Mouse (Mus musculus) intestine, embryonic 15.5 days (tissue): Measurements from ENCODE around the gene Gm10964. TPM values are rescaled to one million over a fixed set of nuclear protein-coding genes. Genes with fewer than 3 reads are reported as not detected.

Experiments
- ATAC-seq: fragments of 200-750 bp; cut with Nextera tagmentation; 2 replicates; pipeline ENCODE4 v1.8.0; 2017; ENCODE audit warnings: moderate TSS enrichment, moderate library complexity
- H3K27ac ChIP-seq: fragments of 300-500 bp; sonication (generic); 2 replicates; pipeline ENCODE4 v1.5.1; 2015; ENCODE audit warnings: mild to moderate bottlenecking, inconsistent platforms
- H3K27me3 ChIP-seq: fragments of 300-500 bp; sonication (generic); replicated peaks from 2 replicates; pipeline ENCODE4 v1.6.1; 2015; ENCODE audit warnings: inconsistent platforms
- H3K36me3 ChIP-seq: fragments of 300-500 bp; sonication (generic); 2 replicates; pipeline ENCODE4 v1.6.1; 2015; ENCODE audit warnings: inconsistent platforms
- H3K4me1 ChIP-seq: fragments of 300-500 bp; sonication (generic); replicated peaks from 2 replicates; pipeline ENCODE4 v1.6.1; 2015; ENCODE audit warnings: inconsistent platforms
- H3K4me2 ChIP-seq: fragments of 300-500 bp; sonication (generic); replicated peaks from 2 replicates; pipeline ENCODE4 v1.6.1; 2015; ENCODE audit warnings: mild to moderate bottlenecking, inconsistent platforms
- H3K4me3 ChIP-seq: fragments of 300-500 bp; sonication (generic); replicated peaks from 2 replicates; pipeline ENCODE4 v1.5.1; 2015; ENCODE audit warnings: inconsistent platforms
- H3K9ac ChIP-seq: fragments of 300-500 bp; sonication (generic); 2 replicates; pipeline ENCODE4 v1.6.1; 2015; ENCODE audit warnings: inconsistent platforms
- H3K9me3 ChIP-seq: fragments of 300-500 bp; sonication (generic); 2 replicates; pipeline ENCODE4 v1.6.1; 2016; ENCODE audit warnings: inconsistent platforms
- WGBS: fragments of 180-500 bp; shearing (Covaris S2); methylation state at CpG from one replicate; pipeline ENCODE4 v1.1.7; 2015; 5-methylcytosine and 5-hydroxymethylcytosine counted together
- polyA plus RNA-seq: library from polyadenylated mRNA; unstranded; fragments of >200 nt; fragmentation: Nextera tagmentation; extraction: Ambion mirVana; gene quantifications from 2 replicates; pipeline ENCODE4 v1.2.1, GENCODE M21; 2015

The Gm10964 gene
- polyA plus RNA-seq, 1 experiment from 2014 or later, result not detected

DNA sequence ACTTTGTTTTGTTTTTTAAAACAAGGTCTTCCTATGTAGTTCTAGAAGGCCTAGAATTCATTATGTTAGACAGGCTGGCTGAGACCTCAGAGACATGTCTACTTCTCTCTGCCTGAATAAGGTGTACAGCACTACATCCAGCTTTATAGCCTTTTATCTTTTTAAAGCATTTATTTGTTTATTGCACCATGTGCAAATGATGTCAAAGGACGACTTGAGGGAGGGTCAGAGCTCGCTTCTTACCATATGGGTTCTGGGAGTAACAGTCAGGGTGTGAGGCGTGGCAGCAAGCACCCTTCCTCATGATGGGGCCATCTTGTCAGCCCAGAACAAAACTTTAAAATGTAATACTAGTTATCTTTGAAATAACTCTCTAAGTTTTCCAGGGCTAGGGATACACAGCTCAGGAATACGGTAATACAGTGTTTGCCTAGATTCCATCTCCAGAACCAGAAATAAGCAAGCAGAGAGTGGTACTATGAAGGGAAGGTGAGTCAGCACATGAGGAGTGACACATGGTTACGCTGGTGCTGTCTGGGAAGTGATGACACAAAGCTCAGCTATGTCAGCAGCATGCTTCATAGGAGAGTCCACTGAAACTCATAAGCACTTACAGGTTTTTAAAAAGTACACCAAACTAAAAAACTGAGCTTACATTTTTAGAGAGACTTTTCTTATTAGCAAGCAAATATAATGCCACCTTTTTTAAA lies 20.2 kb downstream of the Gm10964 start:
- Histone ChIP-seq H3K27me3 (no peaks in the 10 kb centered on the region), H3K9ac (no peak overlapping the region), H3K4me2 (no peak overlapping the region), H3K9me3 (no peaks in the 10 kb centered on the region), H3K4me3 (no peak overlapping the region), H3K27ac (no peak overlapping the region), H3K4me1 (no peaks in the 10 kb centered on the region), H3K36me3 (peaks cover 32% of the 10 kb centered on the region)
- peak; percentile 79 for ATAC-seq
- whole genome bisulfite sequencing, result 72% methylated on average over 5 of the region's 5 CpGs

GRCm38 (mm10) chr3:103766789-103767188 lies 27.6 kb downstream of the Gm10964 start:
- Histone ChIP-seq H3K4me2 (no peak overlapping the region), H3K36me3 (peaks cover 15% of the 10 kb centered on the region; the same call in 1 of the 2 replicates), H3K4me1 (no peaks in the 10 kb centered on the region; the same call in 1 of the 2 replicates), H3K27ac (no peak overlapping the region), H3K4me3 (no peak overlapping the region), H3K27me3 (no peaks in the 10 kb centered on the region), H3K9me3 (no peaks in the 10 kb centered on the region), H3K9ac (no peak overlapping the region)
- ATAC-seq, result no peak
- 82% methylated on average over 3 of the region's 3 CpGs for WGBS

DNA sequence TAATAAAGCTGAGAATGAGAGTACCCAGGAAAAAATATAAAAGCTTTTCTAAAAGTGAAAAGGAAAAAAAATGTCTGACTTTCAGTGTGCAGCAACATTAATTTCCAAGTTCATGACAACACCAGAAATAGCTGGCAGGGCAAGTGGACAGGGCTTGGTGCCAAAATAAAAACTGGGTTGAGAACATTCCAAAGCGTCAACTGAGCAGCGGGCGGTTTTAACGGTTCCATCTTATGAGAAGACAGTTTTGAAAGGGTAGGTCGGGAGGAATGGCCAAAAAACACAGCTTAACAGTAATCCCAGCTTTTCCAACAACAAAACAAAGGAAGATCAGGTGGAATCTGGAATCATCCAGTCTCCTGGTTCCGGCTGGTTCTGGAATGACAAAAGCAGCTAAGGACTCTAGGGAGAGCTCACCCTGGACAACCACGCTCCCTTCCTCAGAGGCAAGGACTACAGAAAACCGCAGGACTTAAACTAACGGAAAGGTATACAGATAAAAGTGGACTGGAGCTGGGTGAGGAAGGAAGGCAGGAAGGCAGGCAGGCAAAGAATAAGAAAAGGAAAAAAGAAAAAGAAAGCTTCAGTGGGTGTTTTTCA lies 32.5 kb downstream of the Gm10964 start:
- Histone ChIP-seq H3K9ac (no peak overlapping the region), H3K4me2 (no peak overlapping the region), H3K4me3 (no peak overlapping the region), H3K27me3 (no peaks in the 10 kb centered on the region), H3K4me1 (peaks cover 2% of the 10 kb centered on the region; the same call in 1 of the 2 replicates), H3K27ac (0 out of 2 replicates have a peak overlapping the region, but pooled peaks have one; percentile 9), H3K36me3 (peaks cover 7% of the 10 kb centered on the region; the same call in 1 of the 2 replicates), H3K9me3 (no peaks in the 10 kb centered on the region)
- WGBS, result 63% methylated on average over 9 of the region's 9 CpGs
- ATAC-seq, result no peak

DNA sequence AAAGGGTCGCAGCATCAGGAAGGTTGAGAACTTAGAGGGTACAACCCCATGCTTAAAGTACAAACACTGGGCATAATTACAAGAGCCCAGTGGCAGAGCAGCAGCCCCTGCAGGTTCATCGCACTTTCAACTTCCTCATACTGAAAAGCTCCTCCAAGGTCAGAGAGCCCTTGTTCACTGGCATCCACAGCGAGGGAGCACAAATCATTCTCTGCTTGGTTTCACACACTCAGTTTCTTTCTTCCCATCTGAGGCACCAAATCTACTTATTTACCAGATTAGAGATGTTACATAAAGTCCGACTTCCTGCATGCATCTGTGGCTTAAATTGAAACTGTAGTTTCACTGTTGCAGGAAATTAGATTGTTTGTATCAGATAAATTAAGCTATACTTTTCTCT lies 33.7 kb downstream of the Gm10964 start:
- Histone ChIP-seq H3K4me1 (peaks cover 2% of the 10 kb centered on the region; the same call in 1 of the 2 replicates), H3K4me2 (no peak overlapping the region), H3K4me3 (no peak overlapping the region), H3K27ac (no peak overlapping the region), H3K36me3 (peaks cover 11% of the 10 kb centered on the region), H3K27me3 (no peaks in the 10 kb centered on the region), H3K9ac (no peak overlapping the region), H3K9me3 (no peaks in the 10 kb centered on the region)
- no peak for ATAC-seq
- WGBS, result 72% methylated on average over 4 of the region's 4 CpGs

- Histone ChIP-seq H3K9ac (no peak overlapping the region), H3K36me3 (peaks cover 11% of the 10 kb centered on the region), H3K9me3 (no peaks in the 10 kb centered on the region), H3K27me3 (no peaks in the 10 kb centered on the region), H3K4me1 (peaks cover 2% of the 10 kb centered on the region; the same call in 1 of the 2 replicates), H3K4me2 (no peak overlapping the region), H3K27ac (no peak overlapping the region), H3K4me3 (no peak overlapping the region)
- no peak for ATAC-seq
- WGBS, result 82% methylated on average over 3 of the region's 3 CpGs
Measured at GRCm38 (mm10) chr3:103773508-103773907, 34.3 kb downstream of the Gm10964 start.

- Histone ChIP-seq H3K27me3 (no peaks in the 10 kb centered on the region), H3K36me3 (peaks cover 7% of the 10 kb centered on the region; the same call in 1 of the 2 replicates), H3K4me2 (no peak overlapping the region), H3K4me3 (no peak overlapping the region), H3K9me3 (no peaks in the 10 kb centered on the region), H3K27ac (no peak overlapping the region), H3K9ac (no peak overlapping the region), H3K4me1 (peaks cover 2% of the 10 kb centered on the region; the same call in 1 of the 2 replicates)
- no peak for ATAC-seq
- 89% methylated on average over 15 of the region's 15 CpGs for WGBS
Measured at GRCm38 (mm10) chr3:103774009-103774408, 34.8 kb downstream of the Gm10964 start.

DNA sequence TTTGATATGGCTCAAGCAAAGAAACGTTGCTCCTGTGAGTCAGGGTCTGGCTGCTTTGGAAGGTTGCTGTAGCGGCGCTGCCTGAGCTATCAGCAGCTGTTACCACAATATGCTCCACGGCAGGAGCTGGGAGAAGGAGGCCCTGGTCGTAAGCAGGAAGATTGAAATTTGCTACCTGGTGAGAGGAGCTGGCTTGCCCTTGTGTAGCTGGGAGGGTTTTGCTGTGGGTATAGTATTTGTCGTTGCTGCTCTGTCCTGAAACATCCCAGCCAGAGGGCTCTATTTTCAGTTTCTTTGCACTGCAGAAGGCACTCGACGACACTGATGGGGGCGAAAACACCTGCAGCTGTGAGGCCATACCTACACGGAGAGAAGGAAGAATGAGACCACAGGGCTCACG lies 38.8 kb downstream of the Gm10964 start:
- Histone ChIP-seq H3K27ac (no peak overlapping the region), H3K36me3 (peaks cover 7% of the 10 kb centered on the region; the same call in 1 of the 2 replicates), H3K4me1 (no peaks in the 10 kb centered on the region; the same call in 1 of the 2 replicates), H3K4me2 (no peak overlapping the region), H3K4me3 (no peak overlapping the region), H3K9me3 (no peaks in the 10 kb centered on the region), H3K27me3 (no peaks in the 10 kb centered on the region), H3K9ac (no peak overlapping the region)
- WGBS, result 86% methylated on average over 11 of the region's 11 CpGs
- ATAC-seq, result no peak

DNA sequence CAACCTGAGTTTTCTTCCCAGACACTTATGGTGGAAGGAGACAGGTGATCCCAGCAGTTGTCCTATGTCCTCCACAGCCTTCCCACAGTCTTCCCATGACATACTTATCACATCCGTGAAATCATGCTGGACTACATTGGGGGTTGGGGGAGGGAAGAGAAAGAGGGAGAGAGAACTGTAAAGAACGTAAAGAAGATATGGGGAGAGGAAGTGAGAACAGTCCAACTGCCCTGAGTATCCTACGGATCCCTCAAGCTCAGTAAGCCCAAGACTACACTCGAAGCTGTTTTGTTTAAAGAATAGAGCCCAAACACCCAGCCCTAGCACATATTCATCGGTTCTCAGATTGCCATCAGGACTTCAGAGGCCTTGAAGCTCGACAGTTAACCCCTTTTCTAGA lies 39.5 kb downstream of the Gm10964 start:
- Histone ChIP-seq H3K9me3 (no peaks in the 10 kb centered on the region), H3K27ac (no peak overlapping the region), H3K36me3 (peaks cover 7% of the 10 kb centered on the region; the same call in 1 of the 2 replicates), H3K27me3 (no peaks in the 10 kb centered on the region), H3K4me1 (peaks cover 4% of the 10 kb centered on the region; the same call in 1 of the 2 replicates), H3K4me2 (no peak overlapping the region), H3K4me3 (no peak overlapping the region), H3K9ac (no peak overlapping the region)
- no peak for ATAC-seq
- WGBS, result 76% methylated on average over 6 of the region's 6 CpGs

DNA sequence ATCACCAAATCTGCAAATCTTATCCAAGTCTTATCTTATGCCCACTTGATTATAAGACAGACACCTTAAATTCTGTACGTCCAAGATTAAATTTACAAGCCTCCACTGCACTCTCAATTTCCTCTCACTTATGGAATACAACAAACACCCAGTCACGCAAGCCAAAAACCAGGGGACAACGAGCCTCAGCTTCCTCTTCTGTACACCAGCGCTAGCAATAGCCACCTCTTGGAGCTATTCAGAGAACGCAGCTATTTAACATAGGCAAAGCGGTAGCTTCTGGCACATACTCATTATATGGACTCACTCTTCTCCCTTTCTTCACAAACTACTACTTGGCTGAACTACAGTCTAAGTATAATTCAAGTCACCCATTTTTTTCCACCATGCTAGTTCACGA lies 40.0 kb downstream of the Gm10964 start:
- H3K27me3 ChIP-seq, result no peaks in the 10 kb centered on the region
- H3K9me3 ChIP-seq, result no peaks in the 10 kb centered on the region
- no peak overlapping the region for H3K27ac ChIP-seq
- no peak for ATAC-seq
- no peak overlapping the region for H3K4me2 ChIP-seq
- WGBS, result 86% methylated on average over 7 of the region's 7 CpGs
- H3K9ac ChIP-seq, result no peak overlapping the region
- peaks cover 7% of the 10 kb centered on the region; the same call in 1 of the 2 replicates for H3K36me3 ChIP-seq
- peaks cover 6% of the 10 kb centered on the region; the same call in 1 of the 2 replicates for H3K4me1 ChIP-seq
- no peak overlapping the region for H3K4me3 ChIP-seq

GRCm38 (mm10) chr3:103780271-103780670 lies 41.1 kb downstream of the Gm10964 start:
- no peak overlapping the region for H3K4me2 ChIP-seq
- H3K4me3 ChIP-seq, result no peak overlapping the region
- no peaks in the 10 kb centered on the region for H3K27me3 ChIP-seq
- peaks cover 7% of the 10 kb centered on the region; the same call in 1 of the 2 replicates for H3K36me3 ChIP-seq
- 87% methylated on average over 3 of the region's 3 CpGs for WGBS
- no peak overlapping the region for H3K27ac ChIP-seq
- ATAC-seq, result no peak
- H3K9me3 ChIP-seq, result no peaks in the 10 kb centered on the region
- H3K4me1 ChIP-seq, result peaks cover 6% of the 10 kb centered on the region; the same call in 1 of the 2 replicates
- H3K9ac ChIP-seq, result no peak overlapping the region

DNA sequence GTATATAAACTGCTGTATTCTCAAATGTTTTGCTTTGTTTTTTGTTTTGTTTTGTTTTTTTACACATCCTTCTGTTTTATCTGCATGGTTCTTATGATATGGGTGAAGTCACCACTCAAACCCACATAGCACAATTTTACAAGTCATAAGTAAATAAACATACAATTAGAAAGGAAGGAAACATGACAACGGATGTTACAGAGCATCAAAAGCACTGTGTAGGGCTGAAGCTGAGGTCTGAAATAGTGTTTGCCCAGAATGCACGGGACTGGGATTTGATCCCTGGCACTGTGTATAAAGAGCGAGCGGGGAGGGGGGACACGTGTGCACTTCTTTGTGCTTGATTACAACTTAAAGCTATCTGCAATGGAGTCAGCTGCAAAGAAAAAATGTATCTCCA lies 41.6 kb downstream of the Gm10964 start:
- no peak for ATAC-seq
- WGBS, result 79% methylated on average over 5 of the region's 5 CpGs
- no peak overlapping the region for H3K4me2 ChIP-seq

DNA sequence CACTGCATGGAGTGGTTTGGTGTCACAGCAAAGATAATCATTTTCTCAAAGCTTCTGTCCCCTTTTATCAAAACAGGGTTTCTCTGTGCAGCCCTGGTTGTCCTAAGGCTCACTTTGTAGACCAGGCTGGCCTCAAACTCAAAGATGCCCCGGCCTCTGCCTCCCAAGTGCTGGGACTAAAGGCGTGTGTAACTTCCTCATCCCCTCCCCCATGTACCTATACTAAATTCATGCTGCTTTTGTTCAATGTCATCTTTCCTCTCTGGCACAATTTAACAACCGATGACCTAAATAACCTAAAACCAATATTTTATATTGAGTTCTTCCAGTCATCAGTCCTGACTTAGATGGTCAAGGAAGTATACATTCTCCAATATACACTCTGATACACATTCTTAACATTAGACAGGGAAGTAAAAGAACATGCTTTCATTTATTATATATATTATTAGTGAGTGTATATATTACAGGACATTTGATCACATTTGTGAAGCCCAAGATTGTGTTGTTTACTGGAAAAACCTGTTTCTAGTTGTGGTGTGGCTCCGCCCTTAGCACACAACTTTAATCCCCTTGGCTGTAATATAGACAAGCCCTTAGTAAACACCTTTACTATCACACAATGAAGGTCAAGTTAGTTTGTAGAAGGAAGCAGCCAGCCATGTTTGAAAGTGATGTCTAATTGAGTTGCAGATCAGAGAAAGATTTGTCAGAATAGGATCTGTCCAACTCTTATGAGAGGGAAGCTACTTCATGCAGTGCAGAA lies 43.9 kb downstream of the Gm10964 start:
- WGBS, result 62% methylated on average over 4 of the region's 4 CpGs
- H3K36me3 ChIP-seq, result peaks cover 1% of the 10 kb centered on the region; the same call in 1 of the 2 replicates
- H3K4me3 ChIP-seq, result no peak overlapping the region
- no peak overlapping the region for H3K27ac ChIP-seq
- H3K9me3 ChIP-seq, result no peaks in the 10 kb centered on the region
- peaks cover 6% of the 10 kb centered on the region; the same call in 1 of the 2 replicates for H3K4me1 ChIP-seq
- no peak overlapping the region for H3K4me2 ChIP-seq
- H3K27me3 ChIP-seq, result no peaks in the 10 kb centered on the region
- no peak overlapping the region for H3K9ac ChIP-seq
- 0 out of 2 replicates have a peak, but pooled peaks have one; percentile 42 for ATAC-seq

More for the DNA sequence above, 41.6 kb downstream of the Gm10964 start:
- H3K27me3 ChIP-seq, result no peaks in the 10 kb centered on the region
- H3K9ac ChIP-seq, result no peak overlapping the region
- H3K4me1 ChIP-seq, result peaks cover 6% of the 10 kb centered on the region; the same call in 1 of the 2 replicates
- H3K9me3 ChIP-seq, result no peaks in the 10 kb centered on the region
- peaks cover 7% of the 10 kb centered on the region; the same call in 1 of the 2 replicates for H3K36me3 ChIP-seq
- H3K27ac ChIP-seq, result no peak overlapping the region
- H3K4me3 ChIP-seq, result no peak overlapping the region
